Mouse (Mus musculus): Measurements from ENCODE around the gene Peli2. TPM values are rescaled to one million over a fixed set of nuclear protein-coding genes. Genes with fewer than 3 reads are reported as not detected.

Gene Peli2
- polyA plus RNA-seq, 1 experiment from 2014 or later, result 15.8 TPM

- ATAC-seq (ENCODE audit: low read depth), result no peak
- no peak overlapping the region for H3K9ac ChIP-seq (ENCODE audit: low read length)
- H3K4me2 ChIP-seq (ENCODE audit: low read depth, low read length), result no peak overlapping the region
- peaks cover 7% of the 10 kb centered on the region for H3K36me3 ChIP-seq (ENCODE audit: control insufficient read depth, insufficient read depth, low read length)
- H3K4me3 ChIP-seq (ENCODE audit: low read length), result no peak overlapping the region
- H3K9me3 ChIP-seq (ENCODE audit: control insufficient read depth, low read length), result no peaks in the 10 kb centered on the region
- H3K27me3 ChIP-seq (ENCODE audit: control insufficient read depth, insufficient read depth, low read depth, low read length), result no peaks in the 10 kb centered on the region
- no peak overlapping the region for H3K27ac ChIP-seq (ENCODE audit: low read length)
- peaks cover 3% of the 10 kb centered on the region; the same call in 1 of the 2 replicates for H3K4me1 ChIP-seq (replicated peaks; ENCODE audit: control insufficient read depth, insufficient read depth, low read length)
- 39% methylated on average over 10 of the region's 10 CpGs for WGBS
Measured at GRCm38 (mm10) chr14:48253183-48253582, 132.6 kb downstream of the Peli2 start.

DNA sequence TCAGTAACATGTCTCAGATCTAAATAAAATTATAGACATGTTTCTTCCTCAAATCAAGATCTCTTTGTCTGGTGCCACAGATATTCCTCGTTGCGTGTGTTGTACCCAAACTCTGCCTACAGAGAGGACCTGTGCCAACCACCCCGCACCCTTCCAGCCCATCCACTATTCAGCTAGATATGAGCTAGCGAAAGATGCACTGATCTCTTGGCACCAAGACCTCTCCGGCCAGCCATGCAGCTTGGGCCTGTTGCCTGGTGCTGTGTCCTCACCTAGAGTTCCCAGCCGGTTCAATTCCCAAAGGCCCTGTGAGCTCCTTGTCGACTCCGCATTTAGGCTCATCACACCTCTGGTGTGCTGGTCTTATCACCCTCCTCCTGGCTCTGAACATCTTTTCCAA is 134.1 kb downstream of the Peli2 start:
- Histone ChIP-seq H3K27ac (ENCODE audit: low read length) (no peak overlapping the region), H3K4me2 (ENCODE audit: low read depth, low read length) (no peak overlapping the region), H3K27me3 (ENCODE audit: control insufficient read depth, insufficient read depth, low read depth, low read length) (no peaks in the 10 kb centered on the region), H3K4me3 (ENCODE audit: low read length) (no peak overlapping the region), H3K36me3 (ENCODE audit: control insufficient read depth, insufficient read depth, low read length) (peaks cover 7% of the 10 kb centered on the region; the same call in 1 of the 2 replicates), H3K9me3 (ENCODE audit: control insufficient read depth, low read length) (no peaks in the 10 kb centered on the region), H3K4me1 (replicated peaks; ENCODE audit: control insufficient read depth, insufficient read depth, low read length) (peaks cover 3% of the 10 kb centered on the region; the same call in 1 of the 2 replicates), H3K9ac (ENCODE audit: low read length) (no peak overlapping the region)
- no peak for ATAC-seq (ENCODE audit: low read depth)
- 92% methylated on average over 8 of the region's 8 CpGs for WGBS

GRCm38 (mm10) chr14:48255290-48255689 is 134.7 kb downstream of the Peli2 start:
- no peak for ATAC-seq (ENCODE audit: low read depth)
- Histone ChIP-seq H3K4me3 (ENCODE audit: low read length) (no peak overlapping the region), H3K9ac (ENCODE audit: low read length) (no peak overlapping the region), H3K36me3 (ENCODE audit: control insufficient read depth, insufficient read depth, low read length) (peaks cover 7% of the 10 kb centered on the region; the same call in 1 of the 2 replicates), H3K4me2 (ENCODE audit: low read depth, low read length) (no peak overlapping the region), H3K9me3 (ENCODE audit: control insufficient read depth, low read length) (no peaks in the 10 kb centered on the region), H3K27me3 (ENCODE audit: control insufficient read depth, insufficient read depth, low read depth, low read length) (no peaks in the 10 kb centered on the region), H3K4me1 (replicated peaks; ENCODE audit: control insufficient read depth, insufficient read depth, low read length) (peaks cover 3% of the 10 kb centered on the region; the same call in 1 of the 2 replicates), H3K27ac (ENCODE audit: low read length) (no peak overlapping the region)
- WGBS, result 62% methylated on average over 5 of the region's 5 CpGs

GRCm38 (mm10) chr14:48257759-48258158 is 137.1 kb downstream of the Peli2 start:
- no peaks in the 10 kb centered on the region for H3K9me3 ChIP-seq (ENCODE audit: control insufficient read depth, low read length)
- H3K36me3 ChIP-seq (ENCODE audit: control insufficient read depth, insufficient read depth, low read length), result peaks cover 7% of the 10 kb centered on the region; the same call in 1 of the 2 replicates
- WGBS, result 53% methylated on average over 7 of the region's 7 CpGs
- H3K27me3 ChIP-seq (ENCODE audit: control insufficient read depth, insufficient read depth, low read depth, low read length), result no peaks in the 10 kb centered on the region
- no peak overlapping the region for H3K27ac ChIP-seq (ENCODE audit: low read length)
- no peak for ATAC-seq (ENCODE audit: low read depth)
- H3K4me2 ChIP-seq (ENCODE audit: low read depth, low read length), result no peak overlapping the region
- no peak overlapping the region for H3K9ac ChIP-seq (ENCODE audit: low read length)
- no peaks in the 10 kb centered on the region; the same call in 1 of the 2 replicates for H3K4me1 ChIP-seq (replicated peaks; ENCODE audit: control insufficient read depth, insufficient read depth, low read length)
- H3K4me3 ChIP-seq (ENCODE audit: low read length), result no peak overlapping the region

- Histone ChIP-seq H3K4me3 (ENCODE audit: low read length) (no peak overlapping the region), H3K27me3 (ENCODE audit: control insufficient read depth, insufficient read depth, low read depth, low read length) (no peaks in the 10 kb centered on the region), H3K4me1 (replicated peaks; ENCODE audit: control insufficient read depth, insufficient read depth, low read length) (no peaks in the 10 kb centered on the region; the same call in 1 of the 2 replicates), H3K4me2 (ENCODE audit: low read depth, low read length) (no peak overlapping the region), H3K9ac (ENCODE audit: low read length) (no peak overlapping the region), H3K9me3 (ENCODE audit: control insufficient read depth, low read length) (no peaks in the 10 kb centered on the region), H3K36me3 (ENCODE audit: control insufficient read depth, insufficient read depth, low read length) (peaks cover 7% of the 10 kb centered on the region; the same call in 1 of the 2 replicates), H3K27ac (ENCODE audit: low read length) (no peak overlapping the region)
- WGBS, result 73% methylated on average over 10 of the region's 10 CpGs
- no peak for ATAC-seq (ENCODE audit: low read depth)
Measured at GRCm38 (mm10) chr14:48258696-48259366, 138.2 kb downstream of the Peli2 start.

DNA sequence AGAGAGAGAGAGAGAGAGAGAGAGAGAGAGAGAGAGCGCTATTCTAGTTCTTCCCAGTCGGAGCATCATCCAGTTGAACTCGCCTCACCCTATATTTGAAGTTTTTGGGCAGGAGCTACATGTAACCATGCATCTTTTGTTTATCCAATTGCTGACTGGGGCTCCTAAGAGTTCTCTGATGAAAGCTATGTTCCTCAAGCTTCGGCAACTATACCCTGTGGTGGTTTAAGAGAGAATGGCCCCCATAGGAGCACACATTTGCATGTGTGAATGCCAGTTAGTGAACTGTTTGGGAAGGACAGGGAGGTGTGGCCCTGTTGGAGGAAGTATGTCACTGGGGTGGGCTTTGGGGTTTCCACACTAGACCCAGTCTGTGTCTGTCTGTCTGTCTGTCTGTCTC is 142.5 kb downstream of the Peli2 start:
- Histone ChIP-seq H3K4me2 (ENCODE audit: low read depth, low read length) (no peak overlapping the region), H3K9ac (ENCODE audit: low read length) (no peak overlapping the region), H3K4me3 (ENCODE audit: low read length) (no peak overlapping the region), H3K36me3 (ENCODE audit: control insufficient read depth, insufficient read depth, low read length) (no peaks in the 10 kb centered on the region), H3K27ac (ENCODE audit: low read length) (no peak overlapping the region), H3K9me3 (ENCODE audit: control insufficient read depth, low read length) (no peaks in the 10 kb centered on the region), H3K4me1 (replicated peaks; ENCODE audit: control insufficient read depth, insufficient read depth, low read length) (no peaks in the 10 kb centered on the region), H3K27me3 (ENCODE audit: control insufficient read depth, insufficient read depth, low read depth, low read length) (no peaks in the 10 kb centered on the region)
- ATAC-seq (ENCODE audit: low read depth), result no peak
- 91% methylated on average over 4 of the region's 4 CpGs for WGBS

- Histone ChIP-seq H3K9me3 (ENCODE audit: control insufficient read depth, low read length) (no peaks in the 10 kb centered on the region), H3K27me3 (ENCODE audit: control insufficient read depth, insufficient read depth, low read depth, low read length) (no peaks in the 10 kb centered on the region), H3K4me2 (ENCODE audit: low read depth, low read length) (no peak overlapping the region), H3K4me3 (ENCODE audit: low read length) (no peak overlapping the region), H3K27ac (ENCODE audit: low read length) (no peak overlapping the region), H3K36me3 (ENCODE audit: control insufficient read depth, insufficient read depth, low read length) (no peaks in the 10 kb centered on the region), H3K4me1 (replicated peaks; ENCODE audit: control insufficient read depth, insufficient read depth, low read length) (no peaks in the 10 kb centered on the region), H3K9ac (ENCODE audit: low read length) (no peak overlapping the region)
- 75% methylated on average over 6 of the region's 6 CpGs for WGBS
- no peak for ATAC-seq (ENCODE audit: low read depth)
Measured at GRCm38 (mm10) chr14:48266710-48267109, 146.1 kb downstream of the Peli2 start.

GRCm38 (mm10) chr14:48278291-48278690 is 157.7 kb downstream of the Peli2 start:
- Histone ChIP-seq H3K4me3 (ENCODE audit: low read length) (no peak overlapping the region), H3K9me3 (ENCODE audit: control insufficient read depth, low read length) (no peaks in the 10 kb centered on the region), H3K4me1 (replicated peaks; ENCODE audit: control insufficient read depth, insufficient read depth, low read length) (peaks cover 5% of the 10 kb centered on the region; the same call in 1 of the 2 replicates), H3K4me2 (ENCODE audit: low read depth, low read length) (no peak overlapping the region), H3K27me3 (ENCODE audit: control insufficient read depth, insufficient read depth, low read depth, low read length) (no peaks in the 10 kb centered on the region), H3K36me3 (ENCODE audit: control insufficient read depth, insufficient read depth, low read length) (no peaks in the 10 kb centered on the region), H3K27ac (ENCODE audit: low read length) (no peak overlapping the region), H3K9ac (ENCODE audit: low read length) (no peak overlapping the region)
- 27% methylated on average over 1 of the region's 1 CpGs for WGBS
- ATAC-seq (ENCODE audit: low read depth), result no peak

- 70% methylated on average over 5 of the region's 5 CpGs for WGBS
- Histone ChIP-seq H3K4me1 (replicated peaks; ENCODE audit: control insufficient read depth, insufficient read depth, low read length) (peaks cover 12% of the 10 kb centered on the region), H3K9ac (ENCODE audit: low read length) (no peak overlapping the region), H3K36me3 (ENCODE audit: control insufficient read depth, insufficient read depth, low read length) (no peaks in the 10 kb centered on the region), H3K4me2 (ENCODE audit: low read depth, low read length) (no peak overlapping the region), H3K27me3 (ENCODE audit: control insufficient read depth, insufficient read depth, low read depth, low read length) (no peaks in the 10 kb centered on the region), H3K4me3 (ENCODE audit: low read length) (no peak overlapping the region), H3K27ac (ENCODE audit: low read length) (no peak overlapping the region), H3K9me3 (ENCODE audit: control insufficient read depth, low read length) (no peaks in the 10 kb centered on the region)
- no peak for ATAC-seq (ENCODE audit: low read depth)
Measured at GRCm38 (mm10) chr14:48286949-48287348, 166.3 kb downstream of the Peli2 start.
